Mouse (Mus musculus) layer of hippocampus, postnatal 10 days (tissue): ENCODE data around the gene Slc25a12. TPM values are rescaled to one million over a fixed set of nuclear protein-coding genes. Genes with fewer than 3 reads are reported as not detected.
A peak's percentile ranks its signal among the peaks of the same experiment; 100 is the strongest.

Source experiments
- DNase-seq, 2 experiments: peaks; one replicate each; pipeline ENCODE4 v3.0.0; 2021; ENCODE audit warnings: low spot score in 2 of 2
- total RNA-seq, 2 experiments: library from RNA; stranded (reverse); gene quantifications; 2 replicates each; pipeline ENCODE4 v1.2.3; 2021

Gene Slc25a12
- total RNA-seq, 2 experiments from 2014 or later = 169 to 170 TPM

DNA sequence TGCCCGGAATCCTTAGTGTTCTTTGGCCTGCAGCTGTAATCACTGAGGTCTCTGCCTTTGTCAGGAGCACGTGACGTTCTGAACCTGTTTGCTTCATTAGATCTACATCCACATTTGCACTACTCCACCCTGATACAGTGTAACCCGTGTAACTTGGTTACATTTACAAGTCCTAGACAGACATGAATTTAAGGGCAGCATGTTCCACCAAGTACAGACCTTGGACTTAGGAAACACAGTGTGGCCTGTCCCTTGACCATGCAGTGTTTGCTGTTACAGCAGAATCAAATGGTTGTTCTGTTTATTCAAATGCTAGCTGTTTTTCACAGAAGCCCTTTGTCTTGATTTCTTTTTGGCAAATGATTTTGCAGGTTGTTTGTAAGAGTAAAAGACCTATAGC, 112.7 kb downstream of the Slc25a12 start:
- no peak for DNase-seq

DNA sequence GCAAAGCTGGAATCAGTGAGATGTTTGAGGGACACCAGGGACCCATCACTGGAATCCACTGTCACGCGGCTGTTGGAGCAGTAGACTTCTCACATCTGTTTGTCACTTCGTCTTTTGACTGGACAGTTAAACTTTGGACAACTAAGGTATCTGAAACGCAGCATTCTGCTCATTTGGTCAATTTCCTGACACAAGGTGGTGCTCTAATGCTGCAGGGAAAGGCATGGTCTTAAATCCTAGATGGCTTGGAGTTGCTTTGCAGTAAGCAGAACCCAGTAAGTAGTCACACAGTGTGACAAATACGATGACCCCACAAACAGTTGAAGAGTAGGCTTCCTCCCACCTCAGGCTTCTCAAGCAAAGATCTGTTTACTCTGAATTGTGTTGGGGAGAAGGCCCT, 116.7 kb downstream of the Slc25a12 start:
- DNase-seq = no peak

DNA sequence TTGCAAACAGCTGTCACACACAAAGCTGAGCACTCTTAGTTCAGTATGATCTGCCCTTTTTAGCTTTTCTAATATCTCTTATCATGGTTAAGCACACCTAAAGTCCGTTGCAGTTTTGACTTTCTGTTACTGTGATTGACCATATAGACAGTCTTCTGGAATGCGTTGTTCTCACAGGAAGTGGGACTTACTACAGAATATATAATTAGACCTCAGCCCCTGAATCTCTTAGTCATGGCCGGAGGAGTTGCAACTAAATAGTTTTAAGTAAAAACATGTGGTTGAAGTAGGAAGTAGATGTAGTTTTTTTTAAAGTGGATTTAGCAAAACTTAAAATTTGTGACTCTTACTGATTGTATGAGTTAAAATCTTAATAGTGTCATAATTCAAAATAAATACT, 119.5 kb downstream of the Slc25a12 start:
- no peak for DNase-seq

DNA sequence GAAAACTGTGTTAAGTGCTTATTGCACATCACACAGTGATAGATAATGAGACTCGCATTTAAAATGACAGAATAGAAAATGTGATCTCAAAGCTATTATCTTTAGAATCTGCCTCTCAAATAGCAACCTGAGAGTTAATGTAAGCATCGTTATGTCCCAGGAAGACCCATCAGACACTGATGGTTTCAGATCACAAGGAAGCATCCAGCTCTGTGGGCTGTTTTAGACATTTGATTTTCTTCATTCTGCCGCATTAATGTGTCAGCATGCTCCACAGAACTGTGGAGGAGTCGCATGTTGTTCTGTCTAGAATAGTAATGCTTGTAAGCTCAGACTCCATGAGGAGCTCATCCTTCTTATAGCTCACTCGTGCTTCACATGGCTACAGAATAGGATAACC, 121.5 kb downstream of the Slc25a12 start:
- no peak for DNase-seq

DNA sequence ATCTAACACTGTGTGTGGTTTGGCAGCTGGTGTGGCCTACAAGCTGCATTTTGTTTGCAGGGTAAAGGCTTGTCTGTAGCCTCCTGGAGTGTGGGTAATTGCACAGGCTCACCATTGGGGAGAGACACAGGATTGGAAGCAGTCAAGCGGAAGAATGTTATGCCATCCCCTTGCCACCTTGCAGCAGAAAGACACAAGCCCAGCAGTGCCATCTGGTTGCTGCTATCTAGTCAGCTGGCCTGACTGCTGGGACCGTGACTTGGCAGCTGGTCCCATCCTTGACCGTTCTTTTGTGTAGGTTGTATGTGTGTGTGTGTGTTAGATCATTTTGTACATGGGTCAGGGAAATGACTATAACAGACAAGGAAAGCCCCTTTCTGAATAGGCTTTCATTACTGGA, 122.1 kb downstream of the Slc25a12 start:
- peak; percentile 39 to 50 for DNase-seq

DNA sequence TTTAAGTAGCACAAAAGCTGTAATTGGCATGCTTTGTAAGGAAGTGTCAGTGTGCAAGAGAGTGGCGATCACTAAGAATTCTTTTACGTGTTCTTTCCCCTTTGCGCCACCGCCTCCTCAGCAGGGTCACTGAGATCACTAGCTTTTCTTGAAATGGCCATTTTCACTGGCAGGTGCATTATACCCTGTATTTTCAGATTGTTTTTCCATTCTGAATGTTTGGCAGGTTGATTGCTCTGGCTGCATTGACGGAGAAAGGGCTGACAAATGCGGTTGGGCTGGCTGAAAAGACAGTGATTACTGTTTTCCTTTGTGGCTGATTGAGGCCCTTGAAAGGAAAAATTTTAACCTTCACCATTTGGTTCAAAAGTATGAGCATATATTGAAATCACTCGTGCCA, 122.7 kb downstream of the Slc25a12 start:
- no peak for DNase-seq

DNA sequence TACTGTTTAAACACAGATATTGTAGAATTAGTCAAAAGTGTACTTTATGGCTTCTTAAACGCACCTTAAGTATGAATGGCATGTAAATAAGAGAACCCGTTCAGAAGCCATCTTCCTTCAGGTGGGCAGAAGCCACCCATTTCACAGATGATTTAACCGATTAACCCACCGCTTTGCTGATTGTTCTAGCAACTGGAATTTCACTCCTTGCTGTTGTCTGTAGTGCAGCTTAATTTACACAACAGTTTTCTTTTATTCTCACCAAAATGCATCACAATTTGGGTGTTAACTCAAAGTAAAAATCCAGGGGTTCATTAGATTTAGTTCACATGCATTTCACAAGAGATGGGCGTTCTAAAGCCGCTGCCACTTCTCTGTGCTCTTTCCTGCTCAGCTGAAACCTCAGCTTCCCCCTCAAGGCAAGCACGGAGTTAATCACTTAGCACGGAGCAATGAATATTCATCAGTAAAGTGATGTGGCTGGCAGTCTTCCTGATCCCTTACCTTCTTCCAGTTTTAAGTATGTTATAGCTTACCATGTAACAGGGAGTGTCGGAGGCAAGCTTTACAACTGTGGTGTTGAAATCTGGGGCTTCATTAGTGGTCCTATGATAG, 124.4 kb downstream of the Slc25a12 start:
- DNase-seq = no peak

DNA sequence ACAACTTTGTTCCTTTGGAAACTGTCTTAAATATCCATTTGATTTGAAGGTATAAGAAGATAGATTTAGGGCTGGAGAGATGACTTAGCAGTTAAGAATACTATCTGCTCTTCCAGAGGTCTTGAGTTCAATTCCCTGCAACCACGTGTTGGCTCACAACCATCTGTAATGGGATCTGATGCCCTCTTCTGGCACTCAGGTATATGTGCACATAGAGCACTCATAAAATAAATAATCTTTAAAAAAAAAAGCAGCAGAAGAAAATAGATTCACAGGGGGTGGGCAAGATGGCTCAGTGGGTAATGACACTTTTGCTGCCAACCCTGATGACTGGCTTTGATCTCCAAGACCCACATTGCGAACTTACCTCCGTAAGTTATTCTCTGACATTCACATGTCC, 125.4 kb downstream of the Slc25a12 start:
- DNase-seq = no peak

DNA sequence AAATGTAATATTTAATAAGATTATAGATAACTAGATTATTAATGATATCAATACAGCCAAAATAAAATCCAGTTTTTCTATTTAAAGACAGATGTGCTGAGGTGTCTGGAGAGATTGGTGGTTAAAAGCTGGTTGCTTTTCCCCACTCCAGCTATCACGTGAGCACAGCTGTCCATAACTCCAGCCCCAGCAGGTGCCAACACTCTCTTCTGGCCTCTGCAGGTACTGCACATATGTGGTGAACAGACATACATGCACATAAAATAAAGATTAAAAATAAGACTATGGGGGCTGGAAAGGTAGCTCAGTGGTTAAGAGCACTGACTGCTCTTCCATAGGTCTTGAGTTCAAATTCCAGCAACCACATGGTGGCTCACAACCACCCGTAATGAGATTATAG, 126.0 kb downstream of the Slc25a12 start:
- DNase-seq = no peak

DNA sequence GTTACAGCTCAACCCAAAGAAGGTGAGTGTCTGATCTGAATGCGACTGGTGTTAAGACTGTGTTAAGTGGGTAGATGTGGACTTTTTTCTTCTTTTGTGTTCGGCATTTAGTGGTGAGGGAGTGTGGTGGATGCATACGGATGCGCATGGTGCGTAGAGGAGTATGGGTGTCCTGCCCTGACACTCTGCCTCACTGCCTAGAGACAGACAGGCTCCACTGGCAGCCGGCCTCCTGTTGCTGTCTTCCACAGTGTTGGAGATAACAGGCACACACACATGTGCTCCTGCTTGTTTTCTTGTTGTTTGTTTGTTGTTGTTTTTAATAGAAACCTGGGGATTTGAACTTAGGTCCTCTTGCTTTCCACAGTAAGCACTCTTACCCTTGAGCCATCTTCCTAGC, 131.5 kb downstream of the Slc25a12 start:
- DNase-seq = no peak

DNA sequence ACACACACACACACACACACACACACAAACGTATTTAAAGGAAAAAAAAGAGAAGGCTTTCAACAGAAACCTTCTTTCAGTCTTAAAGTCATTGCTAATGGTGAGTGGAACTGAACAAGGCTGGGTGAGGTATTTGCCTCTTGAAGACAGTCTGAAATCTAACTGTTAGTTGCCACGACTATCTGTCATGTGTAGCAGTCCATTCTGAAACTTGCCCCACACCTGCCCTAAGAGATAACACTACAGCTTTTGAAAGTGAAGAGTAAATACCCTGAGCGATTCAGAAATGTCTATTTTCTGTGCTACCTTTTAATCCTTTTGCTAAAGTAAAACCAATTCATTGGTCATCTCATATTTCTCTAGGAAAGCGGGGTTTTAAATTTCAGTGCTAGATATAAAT, 132.1 kb downstream of the Slc25a12 start:
- no peak for DNase-seq

DNA sequence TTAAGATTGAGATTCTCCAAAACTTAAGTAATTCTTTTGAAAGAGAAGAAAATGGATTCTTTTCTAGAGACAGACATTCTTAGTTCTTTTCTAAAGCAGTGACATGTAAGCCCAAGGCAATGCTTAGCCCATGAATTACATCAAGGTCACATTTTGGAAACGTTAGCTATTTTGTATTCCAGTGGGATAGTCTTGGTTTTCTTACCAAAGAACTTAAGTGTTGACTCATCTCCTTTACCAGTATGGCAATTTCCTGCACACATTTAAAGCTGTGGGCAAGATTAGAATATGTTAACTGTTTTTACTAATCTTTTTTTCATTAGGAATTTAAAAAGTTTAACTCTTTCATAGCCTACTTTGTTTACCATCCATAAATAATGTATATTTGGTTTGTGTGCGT, 134.6 kb downstream of the Slc25a12 start:
- DNase-seq = no peak

DNA sequence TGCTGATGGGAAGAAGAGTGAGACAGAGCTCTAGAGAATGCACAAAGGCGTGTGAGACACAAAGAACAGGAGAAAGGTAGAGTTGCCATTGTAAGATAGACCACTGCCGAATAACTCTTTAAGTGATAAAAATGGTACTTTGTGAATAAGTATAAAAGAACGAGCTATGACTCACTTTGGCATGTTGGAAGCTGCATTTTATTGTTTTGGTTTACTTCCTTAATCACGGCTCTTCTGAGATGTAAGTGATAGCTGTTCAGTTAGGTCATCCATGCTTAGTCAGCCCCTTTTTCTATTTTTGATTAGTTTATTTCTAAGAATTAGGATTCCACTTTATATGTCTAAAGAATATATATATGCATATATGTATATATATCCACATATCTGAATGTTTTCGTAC, 135.6 kb downstream of the Slc25a12 start:
- DNase-seq = no peak

DNA sequence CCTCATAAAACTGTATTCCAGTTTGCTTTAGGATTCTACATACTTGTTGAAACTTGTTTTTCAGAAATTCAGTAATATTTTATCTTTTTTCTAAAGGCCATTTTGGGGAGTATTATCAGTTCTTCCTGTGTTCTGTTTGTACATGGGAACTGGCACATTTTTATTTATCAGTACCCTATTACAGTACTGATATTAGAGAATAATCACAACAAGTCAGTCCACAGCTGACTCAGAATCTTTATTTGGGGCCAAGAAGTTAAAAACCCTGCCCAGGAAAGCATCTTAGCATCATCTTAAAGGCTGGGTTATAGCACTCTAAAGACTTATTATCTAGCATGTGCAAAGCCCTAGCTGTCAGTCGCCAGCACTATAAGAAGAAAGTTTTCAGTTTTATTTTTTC, 137.9 kb downstream of the Slc25a12 start:
- DNase-seq = no peak

DNA sequence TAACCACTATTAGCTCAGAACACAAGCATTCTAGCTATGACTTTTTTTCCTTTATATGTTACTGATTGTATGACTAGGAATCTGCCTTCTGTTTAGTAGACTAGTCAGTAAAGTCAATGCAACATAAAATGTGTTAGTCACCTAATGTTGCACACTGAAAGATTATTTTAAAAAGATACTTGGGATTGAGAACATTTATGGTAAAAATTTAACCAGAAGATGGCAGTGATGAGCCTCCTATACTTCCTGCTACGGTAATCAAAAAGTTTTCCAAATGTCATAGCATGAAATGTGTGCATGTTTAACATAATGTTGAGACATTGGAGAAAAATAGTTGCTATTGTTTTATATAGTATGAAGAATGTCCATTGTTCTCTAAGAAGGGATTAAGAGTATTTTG, 140.2 kb downstream of the Slc25a12 start:
- no peak for DNase-seq

Other genes starting within 250 kb of the Slc25a12 start
- gene Cybrd1, start 249.8 kb downstream of the Slc25a12 start, total RNA-seq = 10 to 100 TPM; 12.0 to 12.8 TPM
- 100 to 1,000 TPM; 172 to 182 TPM for gene Dync1i2, start 156.0 kb downstream of the Slc25a12 start, total RNA-seq
- gene Hat1, start 21.2 kb upstream of the Slc25a12 start, total RNA-seq = 10 to 100 TPM; 18.9 to 19.8 TPM
- 10 to 100 TPM; 19.7 to 26.4 TPM for gene Metap1d, start 85.5 kb upstream of the Slc25a12 start, total RNA-seq
- 10 to 100 TPM; 25.5 to 29.3 TPM for gene Dlx1, start 160.4 kb upstream of the Slc25a12 start, total RNA-seq
- gene Dlx2, start 179.0 kb upstream of the Slc25a12 start, total RNA-seq = 1 to 10 TPM; 7.7 to 8.6 TPM